Mouse (Mus musculus) kidney, postnatal 25 days (tissue): Measurements from ENCODE around the gene Phf12.

ENCODE experiments used
- DNase-seq, 2 experiments: peaks; one replicate each; pipeline ENCODE4 v3.0.0; 2021; ENCODE audit warnings: mixed read lengths in 2 of 2

The Phf12 gene

DNA sequence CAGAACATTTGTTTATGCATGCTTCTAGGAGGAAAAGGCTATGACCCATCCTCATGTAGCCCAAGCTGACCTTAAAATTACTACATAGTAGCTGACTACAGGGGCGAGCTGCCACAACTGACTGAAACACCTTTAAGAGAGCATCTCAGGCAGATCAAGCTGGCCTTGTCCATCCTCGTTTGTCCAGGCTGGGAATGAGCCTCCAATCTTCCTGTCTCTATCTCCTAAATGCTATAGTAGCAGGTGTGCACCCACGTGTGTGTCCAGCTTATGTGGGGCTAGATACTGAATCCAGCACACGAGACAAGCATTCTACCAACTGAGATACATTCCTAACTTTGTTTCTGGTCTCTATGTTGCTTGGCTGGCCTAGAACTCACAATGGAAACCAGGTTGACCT, 92.1 kb downstream of the Phf12 start:
- DNase-seq: no peak
